Mouse (Mus musculus): ENCODE data around the gene Hist2h2ac. TPM values are rescaled to one million over a fixed set of nuclear protein-coding genes. Genes with fewer than 3 reads are reported as not detected.
A peak's percentile ranks its signal among the peaks of the same experiment; 100 is the strongest.

The Hist2h2ac gene
- total and polyA plus RNA-seq, 2 experiments from 2014 or later: 2.5 to 913 TPM

- TF ChIP-seq CTCF (IDR thresholded peaks at IDR 0.05; ENCODE audit: low read depth) (no peak), EP300 (IDR thresholded peaks at IDR 0.05; ENCODE audit: low read depth) (no peak)
- DNase-seq (ENCODE audit: low spot score) (no peak), ATAC-seq (ENCODE audit: insufficient read depth, low read depth) (no peak)
- WGBS: 67% methylated on average over 2 of the region's 2 CpGs
- Histone ChIP-seq H3K27me3 (ENCODE audit: control insufficient read depth, insufficient read depth, low read length) (no peaks in the 10 kb centered on the region), H3K9me3 (replicated peaks; ENCODE audit: control insufficient read depth, low read length) (no peaks in the 10 kb centered on the region), H3K4me1 (ENCODE audit: control insufficient read depth, insufficient read depth) (0 out of 2 replicates have a peak, but pooled peaks cover under 1% of the 10 kb centered on the region), H3K4me3 (ENCODE audit: low read depth, low read length) (no peak overlapping the region), H3K27ac (ENCODE audit: low read depth) (no peak overlapping the region), H3K36me3 (replicated peaks; ENCODE audit: control insufficient read depth, insufficient read depth, low read length) (no peaks in the 10 kb centered on the region), H3K4me2 (ENCODE audit: low read depth, low read length) (no peak overlapping the region), H3K9ac (replicated peaks; ENCODE audit: low read depth, low read length) (no peak overlapping the region)
Measured at GRCm38 (mm10) chr3:96230404-96230803, 9.7 kb upstream of the Hist2h2ac start.

GRCm38 (mm10) chr3:96228828-96229227 is 8.1 kb upstream of the Hist2h2ac start:
- Histone ChIP-seq H3K9me3 (replicated peaks; ENCODE audit: control insufficient read depth, low read length) (no peaks in the 10 kb centered on the region), H3K27ac (ENCODE audit: low read depth) (no peak overlapping the region), H3K9ac (replicated peaks; ENCODE audit: low read depth, low read length) (no peak overlapping the region), H3K4me2 (ENCODE audit: low read depth, low read length) (no peak overlapping the region), H3K36me3 (replicated peaks; ENCODE audit: control insufficient read depth, insufficient read depth, low read length) (no peaks in the 10 kb centered on the region), H3K4me1 (ENCODE audit: control insufficient read depth, insufficient read depth) (peaks cover 12% of the 10 kb centered on the region; the same call in 1 of the 2 replicates), H3K27me3 (ENCODE audit: control insufficient read depth, insufficient read depth, low read length) (no peaks in the 10 kb centered on the region), H3K4me3 (ENCODE audit: low read depth, low read length) (no peak overlapping the region)
- DNase-seq (ENCODE audit: low spot score): no peak
- ATAC-seq (ENCODE audit: insufficient read depth, low read depth): no peak
- no peak for TF ChIP-seq EP300 (IDR thresholded peaks at IDR 0.05; ENCODE audit: low read depth)
- no peak for TF ChIP-seq CTCF (IDR thresholded peaks at IDR 0.05; ENCODE audit: low read depth)
- 56% methylated on average over 2 of the region's 2 CpGs for WGBS

GRCm38 (mm10) chr3:96226695-96227648 is 6.3 kb upstream of the Hist2h2ac start:
- no peak overlapping the region for H3K9ac ChIP-seq (replicated peaks; ENCODE audit: low read depth, low read length)
- no peak for DNase-seq (ENCODE audit: low spot score)
- H3K4me2 ChIP-seq (ENCODE audit: low read depth, low read length): no peak overlapping the region
- no peaks in the 10 kb centered on the region for H3K36me3 ChIP-seq (replicated peaks; ENCODE audit: control insufficient read depth, insufficient read depth, low read length)
- no peaks in the 10 kb centered on the region for H3K9me3 ChIP-seq (replicated peaks; ENCODE audit: control insufficient read depth, low read length)
- H3K27me3 ChIP-seq (ENCODE audit: control insufficient read depth, insufficient read depth, low read length): no peaks in the 10 kb centered on the region
- H3K4me3 ChIP-seq (ENCODE audit: low read depth, low read length): no peak overlapping the region
- H3K4me1 ChIP-seq (ENCODE audit: control insufficient read depth, insufficient read depth): peaks cover 28% of the 10 kb centered on the region
- 61% methylated on average over 8 of the region's 8 CpGs for WGBS
- TF ChIP-seq EP300 (IDR thresholded peaks at IDR 0.05; ENCODE audit: low read depth) (no peak), CTCF (IDR thresholded peaks at IDR 0.05; ENCODE audit: low read depth) (no peak)
- no peak overlapping the region for H3K27ac ChIP-seq (ENCODE audit: low read depth)
- ATAC-seq (ENCODE audit: insufficient read depth, low read depth): peak; percentile 47

- WGBS: 30% methylated on average over 2 of the region's 2 CpGs
- DNase-seq (ENCODE audit: low spot score): no peak
- H3K4me1 ChIP-seq (ENCODE audit: control insufficient read depth, insufficient read depth): peaks cover 32% of the 10 kb centered on the region
- 0 out of 2 replicates have a peak overlapping the region, but pooled peaks have one; percentile 12 for H3K4me2 ChIP-seq (ENCODE audit: low read depth, low read length)
- no peaks in the 10 kb centered on the region for H3K27me3 ChIP-seq (ENCODE audit: control insufficient read depth, insufficient read depth, low read length)
- H3K36me3 ChIP-seq (replicated peaks; ENCODE audit: control insufficient read depth, insufficient read depth, low read length): no peaks in the 10 kb centered on the region
- TF ChIP-seq CTCF (IDR thresholded peaks at IDR 0.05; ENCODE audit: low read depth): no peak
- no peak for TF ChIP-seq EP300 (IDR thresholded peaks at IDR 0.05; ENCODE audit: low read depth)
- H3K4me3 ChIP-seq (ENCODE audit: low read depth, low read length): no peak overlapping the region
- no peak overlapping the region for H3K27ac ChIP-seq (ENCODE audit: low read depth)
- peak overlapping the region; percentile 26 for H3K9ac ChIP-seq (replicated peaks; ENCODE audit: low read depth, low read length)
- no peak for ATAC-seq (ENCODE audit: insufficient read depth, low read depth)
- no peaks in the 10 kb centered on the region for H3K9me3 ChIP-seq (replicated peaks; ENCODE audit: control insufficient read depth, low read length)
Measured at GRCm38 (mm10) chr3:96225421-96225820, 4.7 kb upstream of the Hist2h2ac start.

- Histone ChIP-seq H3K4me2 (ENCODE audit: low read depth, low read length) (peak overlapping the region; percentile 82), H3K4me1 (ENCODE audit: control insufficient read depth, insufficient read depth) (peaks cover 32% of the 10 kb centered on the region), H3K36me3 (replicated peaks; ENCODE audit: control insufficient read depth, insufficient read depth, low read length) (no peaks in the 10 kb centered on the region), H3K9me3 (replicated peaks; ENCODE audit: control insufficient read depth, low read length) (no peaks in the 10 kb centered on the region), H3K27ac (ENCODE audit: low read depth) (no peak overlapping the region), H3K4me3 (ENCODE audit: low read depth, low read length) (no peak overlapping the region), H3K9ac (replicated peaks; ENCODE audit: low read depth, low read length) (no peak overlapping the region), H3K27me3 (ENCODE audit: control insufficient read depth, insufficient read depth, low read length) (no peaks in the 10 kb centered on the region)
- TF ChIP-seq EP300 (IDR thresholded peaks at IDR 0.05; ENCODE audit: low read depth): no peak
- no peak for TF ChIP-seq CTCF (IDR thresholded peaks at IDR 0.05; ENCODE audit: low read depth)
- no peak for ATAC-seq (ENCODE audit: insufficient read depth, low read depth)
- DNase-seq (ENCODE audit: low spot score): no peak
- WGBS: 87% methylated on average over 4 of the region's 4 CpGs
Measured at GRCm38 (mm10) chr3:96222774-96223173, 2.1 kb upstream of the Hist2h2ac start.

Data from heart, postnatal 0 days (tissue).